9 mouse cellular contexts compared by ENCODE assay signal in the genomic region with DNA sequence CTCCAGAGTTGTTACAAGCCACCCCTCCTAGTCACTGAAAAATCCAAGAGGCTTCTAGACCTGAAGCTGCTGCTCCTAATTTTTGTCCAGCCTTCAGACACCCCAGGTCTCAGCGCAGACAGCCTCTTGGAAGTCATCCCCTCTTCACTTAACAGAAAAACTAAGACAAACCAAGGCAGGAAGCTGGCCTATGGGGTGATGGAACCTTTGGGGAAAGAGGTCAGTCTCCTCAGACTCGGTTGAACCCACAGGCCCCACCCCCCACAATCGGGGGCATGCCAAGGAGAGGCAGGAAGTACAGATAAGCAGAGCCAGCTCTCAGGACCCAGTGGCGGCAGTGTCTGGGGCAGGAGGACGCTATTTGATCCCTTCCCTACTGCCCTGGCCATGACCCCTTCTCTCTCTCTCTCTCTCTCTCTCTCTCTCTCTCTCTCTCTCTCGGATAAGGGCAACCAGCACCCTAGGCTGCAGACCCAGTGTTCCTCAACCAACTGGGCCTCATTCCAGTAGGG. TPM values are rescaled to one million over a fixed set of nuclear protein-coding genes. Genes with fewer than 3 reads are reported as not detected.
A peak's percentile ranks its signal among the peaks of the same experiment; 100 is the strongest.
DNase-seq lines count a peak whose midpoint lies in the region; ATAC-seq and TF ChIP-seq lines count a peak whose summit lies in the region.
"Had no signal": no experiment of that assay in that cellular context is flagged by ENCODE, and none has a peak within 500 bp of the region (broad histone marks: within the 10 kb centered on the region; RNA-seq: fewer than 3 reads in every experiment).

No protein-coding gene starts in this region.

- no peaks in the 10 kb centered on the region for H3K36me3 ChIP-seq in hindbrain, embryonic 11.5 days (ENCODE audit: control insufficient read depth, insufficient read depth, low read length)
- no peaks in the 10 kb centered on the region for H3K36me3 ChIP-seq in thymus, adult 2 months (ENCODE audit: control insufficient read depth, insufficient read depth, low read length)

- peaks cover 17% of the 10 kb centered on the region for H3K4me1 ChIP-seq in hindbrain, embryonic 11.5 days (replicated peaks; ENCODE audit: control insufficient read depth, insufficient read depth, low read length)
- peaks cover 44% of the 10 kb centered on the region for H3K4me1 ChIP-seq in thymus, adult 2 months (replicated peaks; ENCODE audit: control insufficient read depth, insufficient read depth, low read length)

- ATAC-seq in hindbrain, embryonic 11.5 days (ENCODE audit: low FRiP score): no peak
- ATAC-seq in megakaryocyte-erythroid progenitor cell, adult 5-6 weeks (replicated peaks; ENCODE audit: low FRiP score, low TSS enrichment, poor library complexity, severe bottlenecking): peak; percentile 29

- peak overlapping the region; percentile 34; the same call in 1 of the 2 replicates for H3K27ac ChIP-seq in hindbrain, embryonic 11.5 days (ENCODE audit: low read depth, low read length)
- H3K27ac ChIP-seq in thymus, adult 2 months (ENCODE audit: control insufficient read depth, insufficient read depth, low read length): peak overlapping the region; percentile 78

- no peaks in the 10 kb centered on the region for H3K9me3 ChIP-seq in hindbrain, embryonic 11.5 days (ENCODE audit: control insufficient read depth, low read length)

- no peak overlapping the region for H3K4me2 ChIP-seq in hindbrain, embryonic 11.5 days (replicated peaks; ENCODE audit: low read depth, low read length)

- 11% methylated on average over 5 of the region's 6 CpGs for WGBS in hindbrain, embryonic 11.5 days
- WGBS in thymus, adult 2 months: 10% methylated on average over 6 of the region's 6 CpGs

- no peak overlapping the region for H3K9ac ChIP-seq in hindbrain, embryonic 11.5 days (ENCODE audit: low read depth, low read length)

- no peak overlapping the region for H3K4me3 ChIP-seq in hindbrain, embryonic 11.5 days (ENCODE audit: low read depth, low read length)
- H3K4me3 ChIP-seq in thymus, adult 2 months (ENCODE audit: control insufficient read depth, insufficient read depth, low read length): no peak overlapping the region

- DNase-seq in lung, adult 18-20 months: peak; percentile 24 to 33
- DNase-seq in lung, postnatal 14 days: no peak
- DNase-seq in cerebellum, postnatal 10 days: peak; percentile 71 to 72
- DNase-seq in hindbrain, embryonic 11.5 days (ENCODE audit: low spot score): no peak
- peak; percentile 68 for DNase-seq in thymus, adult 2 months
- DNase-seq in frontal cortex, postnatal 25 days (ENCODE audit: low spot score in 2 of 2): no peak
- DNase-seq in frontal cortex, postnatal 10 days (ENCODE audit: low spot score in 2 of 2): no peak

- peaks cover 26% of the 10 kb centered on the region for H3K27me3 ChIP-seq in hindbrain, embryonic 11.5 days (ENCODE audit: control insufficient read depth, insufficient read depth, low read length)
- no peaks in the 10 kb centered on the region for H3K27me3 ChIP-seq in thymus, adult 2 months (ENCODE audit: control insufficient read depth, insufficient read depth, low read length)

- TF ChIP-seq POLR2A in thymus, adult 2 months (IDR thresholded peaks at IDR 0.05; ENCODE audit: control insufficient read depth, extremely low read depth, insufficient read depth, low read length, poor library complexity): no peak

- no peak for TF ChIP-seq CTCF in thymus, adult 2 months (IDR thresholded peaks at IDR 0.05; ENCODE audit: borderline replicate concordance, control insufficient read depth, extremely low read depth, insufficient read depth, low read length, poor library complexity)

RNA-seq across cellular contexts. Expression of a gene that starts 1.2 kb away (rescaled TPM):
- not detected in 2 replicates for polyA plus RNA-seq in hindbrain, embryonic 11.5 days (2014; fragmentation: Nextera tagmentation; extraction: Ambion mirVana)
- not detected in 2 replicates for total RNA-seq in megakaryocyte-erythroid progenitor cell, adult 5-6 weeks (2014; fragmentation: Nextera tagmentation)
- total RNA-seq in megakaryocyte-erythroid progenitor cell, adult 5-6 weeks (2017): not detected in 2 replicates
- polyA plus RNA-seq in thymus, adult 2 months (2012; rRNA removed): not detected in 2 replicates
- polyA plus RNA-seq: limb, embryonic 14.5 days had no signal

RNA-seq across cellular contexts. Expression of a gene that starts 35.9 kb away (rescaled TPM):
- 26.0 and 26.7 TPM in 2 replicates for polyA plus RNA-seq in hindbrain, embryonic 11.5 days (2014; fragmentation: Nextera tagmentation; extraction: Ambion mirVana)
- total RNA-seq in megakaryocyte-erythroid progenitor cell, adult 5-6 weeks (2014; fragmentation: Nextera tagmentation): 10.4 and 13.8 TPM in 2 replicates
- total RNA-seq in megakaryocyte-erythroid progenitor cell, adult 5-6 weeks (2017): 4.2 and 13.3 TPM in 2 replicates
- polyA plus RNA-seq in thymus, adult 2 months (2012; rRNA removed): 4.2 and 4.4 TPM in 2 replicates

Comparison
In these comparisons a context has a peak if more than half of its experiments do, and no peak if none do; other contexts are left out.
1. DNase-seq: peak in lung, adult 18-20 months (2 of 2), cerebellum, postnatal 10 days (2 of 2) and thymus, adult 2 months (single experiment); none in lung, postnatal 14 days (single experiment), hindbrain, embryonic 11.5 days (single experiment), frontal cortex, postnatal 25 days (0 of 2) and frontal cortex, postnatal 10 days (0 of 2).